Mouse (Mus musculus) midbrain, embryonic 16.5 days (tissue): ENCODE data around the gene Ntng1. TPM values are rescaled to one million over a fixed set of nuclear protein-coding genes. Genes with fewer than 3 reads are reported as not detected.

ENCODE experiments used
- ATAC-seq: fragments of 200-750 bp; cut with Nextera tagmentation; 2 replicates; pipeline ENCODE4 v1.8.0; 2017; ENCODE audit warnings: moderate TSS enrichment
- H3K27ac ChIP-seq: fragments of 300-500 bp; sonication (generic); 2 replicates; pipeline ENCODE4 v1.5.1; 2014; ENCODE audit warnings: mild to moderate bottlenecking, low read length, mixed read lengths
- H3K27me3 ChIP-seq: fragments of 300-500 bp; sonication (generic); 2 replicates; pipeline ENCODE4 v1.6.1; 2014; ENCODE audit warnings: low read depth, low read length, mixed read lengths; ENCODE audit not compliant: control insufficient read depth, insufficient read depth
- H3K36me3 ChIP-seq: fragments of 300-500 bp; sonication (generic); 2 replicates; pipeline ENCODE4 v1.6.1; 2014; ENCODE audit warnings: mild to moderate bottlenecking, low read length, moderate library complexity, mixed read lengths; ENCODE audit not compliant: control insufficient read depth, insufficient read depth
- H3K4me1 ChIP-seq: fragments of 300-500 bp; sonication (generic); 2 replicates; pipeline ENCODE4 v1.6.1; 2014; ENCODE audit warnings: mild to moderate bottlenecking, low read length, mixed read lengths; ENCODE audit not compliant: control insufficient read depth, insufficient read depth
- H3K4me2 ChIP-seq: fragments of 300-500 bp; sonication (generic); 2 replicates; pipeline ENCODE4 v1.6.1; 2014; ENCODE audit warnings: mild to moderate bottlenecking, low read length, mixed read lengths
- H3K4me3 ChIP-seq: fragments of 300-500 bp; sonication (generic); 2 replicates; pipeline ENCODE4 v1.5.1; 2014; ENCODE audit warnings: low read depth, mild to moderate bottlenecking, low read length, moderate library complexity, mixed read lengths
- H3K9ac ChIP-seq: fragments of 300-500 bp; sonication (generic); 2 replicates; pipeline ENCODE4 v1.6.1; 2014; ENCODE audit warnings: low read depth, low read length, mixed read lengths
- H3K9me3 ChIP-seq: fragments of 300-500 bp; sonication (generic); replicated peaks from 2 replicates; pipeline ENCODE4 v1.6.1; 2014; ENCODE audit warnings: mild to moderate bottlenecking, low read length, mixed read lengths; ENCODE audit not compliant: control insufficient read depth, poor library complexity, severe bottlenecking
- whole genome bisulfite sequencing: fragments of 180-500 bp; shearing (Covaris S2); extraction: QIAGEN DNeasy Blood & Tissue Kit; methylation state at CpG from one replicate; pipeline ENCODE4 v1.1.7; 2014; 5-methylcytosine and 5-hydroxymethylcytosine counted together
- polyA plus RNA-seq: library from polyadenylated mRNA; unstranded; fragments of >200 nt; fragmentation: Nextera tagmentation; extraction: Ambion mirVana; gene quantifications from 2 replicates; pipeline ENCODE4 v1.2.1, GENCODE M21; 2015

Ntng1 gene
- 53.8 and 67.7 TPM in 2 replicates for polyA plus RNA-seq

DNA sequence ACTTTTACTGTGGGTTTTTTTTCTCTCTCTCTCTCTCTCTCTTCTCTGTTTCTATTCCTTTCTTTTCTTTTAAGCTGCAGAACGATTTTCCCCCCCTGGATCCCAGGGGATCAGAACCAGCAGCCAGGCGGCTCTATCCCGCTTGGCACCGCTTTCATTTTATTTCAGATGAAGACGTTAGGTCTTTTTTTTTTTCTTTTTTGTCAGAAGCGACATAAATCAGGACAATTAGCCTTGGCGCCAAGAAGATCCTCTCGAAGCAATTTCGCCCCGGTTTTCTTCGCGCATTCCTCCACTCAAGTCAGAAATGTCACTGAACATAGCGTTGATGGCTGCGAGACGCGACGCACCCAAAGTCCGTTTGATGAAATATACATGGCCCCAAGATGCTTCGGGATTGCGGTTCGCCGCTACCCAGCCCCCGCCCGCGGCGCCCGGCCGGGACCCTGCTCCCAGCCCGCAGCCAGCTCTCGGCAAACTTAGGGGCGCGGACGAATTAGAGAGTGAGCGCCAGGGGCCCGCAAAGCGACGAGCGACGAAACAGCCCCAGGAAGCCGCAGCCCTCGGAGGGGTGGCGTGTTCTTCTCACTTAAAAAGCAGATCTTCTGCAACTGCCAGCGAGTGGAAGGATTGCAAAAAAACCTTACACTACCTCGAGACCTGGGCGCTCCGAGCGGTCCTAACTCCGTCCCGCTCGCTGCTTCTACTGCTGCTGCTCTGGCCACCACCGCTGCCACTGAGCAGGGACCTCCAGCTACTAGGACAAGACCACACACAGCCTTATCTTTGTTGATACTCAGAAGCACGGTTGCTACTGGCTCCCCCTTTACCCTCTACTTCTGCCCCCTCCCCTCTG, at the start of gene Ntng1:
TSS of gene Ntng1 (minus strand) at position 806 of the 856 bp plus-strand sequence.
- Histone ChIP-seq H3K27ac (peak within 1 kb of the TSS; percentile 91), H3K4me3 (peak within 1 kb of the TSS; percentile 46), H3K9ac (peak within 1 kb of the TSS; percentile 81), H3K4me1 (peaks cover 2% of the 10 kb centered on the region; the same call in 1 of the 2 replicates), H3K9me3 (no peaks in the 10 kb centered on the region), H3K27me3 (no peaks in the 10 kb centered on the region), H3K36me3 (no peaks in the 10 kb centered on the region), H3K4me2 (peak within 1 kb of the TSS; percentile 73)
- peak; percentile 72 for ATAC-seq
- under 1% methylated on average over 52 of the region's 52 CpGs for WGBS

DNA sequence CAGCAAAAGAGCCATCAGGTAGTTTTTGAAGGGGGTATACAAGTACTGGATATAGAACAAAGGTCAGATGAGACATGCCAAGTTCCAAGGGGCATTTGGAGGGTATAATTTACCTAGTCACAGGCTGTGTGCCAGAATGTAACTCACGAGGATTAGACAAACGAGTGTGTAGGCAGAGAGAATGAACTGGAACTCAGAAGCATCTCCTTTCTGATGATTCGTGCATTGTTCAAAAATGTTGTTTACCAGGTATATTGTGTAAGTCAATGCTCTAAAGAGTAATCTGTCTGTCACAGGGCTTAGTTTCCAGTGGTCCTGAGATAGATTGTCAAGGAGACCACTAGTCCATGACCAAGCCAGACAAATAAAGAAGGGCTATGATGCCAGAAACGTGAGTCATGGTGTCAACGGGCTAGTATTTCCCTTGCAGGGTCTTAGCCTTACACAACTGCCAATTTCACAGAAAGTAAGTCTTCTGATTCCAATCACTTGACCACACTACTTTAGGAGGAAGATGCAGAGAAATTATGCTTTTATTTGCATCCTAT, 43.7 kb upstream of the Ntng1 start:
- H3K4me3 ChIP-seq, result no peak overlapping the region
- WGBS, result 82% methylated on average over 5 of the region's 5 CpGs
- no peak overlapping the region for H3K9ac ChIP-seq
- H3K4me1 ChIP-seq, result no peaks in the 10 kb centered on the region
- no peaks in the 10 kb centered on the region for H3K27me3 ChIP-seq
- H3K9me3 ChIP-seq, result no peaks in the 10 kb centered on the region
- no peak for ATAC-seq
- no peaks in the 10 kb centered on the region for H3K36me3 ChIP-seq
- no peak overlapping the region for H3K27ac ChIP-seq
- no peak overlapping the region for H3K4me2 ChIP-seq

DNA sequence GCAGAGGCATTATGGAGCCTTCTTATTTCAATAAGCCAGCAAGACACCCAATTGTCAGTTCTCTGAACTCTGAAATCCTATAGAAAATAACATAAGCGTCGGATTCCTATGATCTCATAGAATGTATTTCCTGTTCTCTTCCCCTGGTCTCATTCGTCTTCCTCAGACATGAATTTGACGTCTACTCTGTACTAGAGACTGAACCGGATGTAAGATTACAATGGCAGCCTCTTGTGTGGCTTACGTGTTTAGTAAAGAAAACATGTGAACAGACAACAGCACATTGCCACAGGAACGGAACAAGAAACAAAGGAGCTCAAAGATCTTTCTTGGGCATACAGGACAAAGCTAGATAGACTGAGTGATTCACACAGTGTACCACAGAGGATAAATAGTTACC, 5.3 kb upstream of the Ntng1 start:
- H3K27me3 ChIP-seq, result no peaks in the 10 kb centered on the region
- H3K4me3 ChIP-seq, result no peak overlapping the region
- no peak for ATAC-seq
- no peak overlapping the region for H3K9ac ChIP-seq
- H3K27ac ChIP-seq, result no peak overlapping the region
- WGBS, result 83% methylated on average over 7 of the region's 7 CpGs
- H3K36me3 ChIP-seq, result no peaks in the 10 kb centered on the region
- no peaks in the 10 kb centered on the region for H3K4me1 ChIP-seq
- H3K4me2 ChIP-seq, result no peak overlapping the region
- H3K9me3 ChIP-seq, result no peaks in the 10 kb centered on the region

GRCm38 (mm10) chr3:110144301-110145055, 667 bp upstream of the Ntng1 start:
- Histone ChIP-seq H3K27me3 (no peaks in the 10 kb centered on the region), H3K4me2 (peak overlapping the region; percentile 73), H3K4me3 (peak overlapping the region; percentile 46), H3K9me3 (no peaks in the 10 kb centered on the region), H3K9ac (peak overlapping the region; percentile 81; the same call in 1 of the 2 replicates), H3K4me1 (no peaks in the 10 kb centered on the region), H3K36me3 (no peaks in the 10 kb centered on the region), H3K27ac (peak overlapping the region; percentile 91)
- 36% methylated on average over 6 of the region's 6 CpGs for WGBS
- 0 out of 2 replicates have a peak, but pooled peaks have one; percentile 9 for ATAC-seq

- ATAC-seq, result peak; percentile 66
- H3K9ac ChIP-seq, result peak overlapping the region; percentile 81
- H3K9me3 ChIP-seq, result no peaks in the 10 kb centered on the region
- no peaks in the 10 kb centered on the region for H3K36me3 ChIP-seq
- H3K4me1 ChIP-seq, result peaks cover 2% of the 10 kb centered on the region; the same call in 1 of the 2 replicates
- 0% methylated on average over 69 of the region's 77 CpGs for WGBS
- H3K27ac ChIP-seq, result peak overlapping the region; percentile 91
- no peaks in the 10 kb centered on the region for H3K27me3 ChIP-seq
- peak overlapping the region; percentile 46 for H3K4me3 ChIP-seq
- peak overlapping the region; percentile 73 for H3K4me2 ChIP-seq
Measured at GRCm38 (mm10) chr3:110142314-110143205, 1.3 kb downstream of the Ntng1 start.

DNA sequence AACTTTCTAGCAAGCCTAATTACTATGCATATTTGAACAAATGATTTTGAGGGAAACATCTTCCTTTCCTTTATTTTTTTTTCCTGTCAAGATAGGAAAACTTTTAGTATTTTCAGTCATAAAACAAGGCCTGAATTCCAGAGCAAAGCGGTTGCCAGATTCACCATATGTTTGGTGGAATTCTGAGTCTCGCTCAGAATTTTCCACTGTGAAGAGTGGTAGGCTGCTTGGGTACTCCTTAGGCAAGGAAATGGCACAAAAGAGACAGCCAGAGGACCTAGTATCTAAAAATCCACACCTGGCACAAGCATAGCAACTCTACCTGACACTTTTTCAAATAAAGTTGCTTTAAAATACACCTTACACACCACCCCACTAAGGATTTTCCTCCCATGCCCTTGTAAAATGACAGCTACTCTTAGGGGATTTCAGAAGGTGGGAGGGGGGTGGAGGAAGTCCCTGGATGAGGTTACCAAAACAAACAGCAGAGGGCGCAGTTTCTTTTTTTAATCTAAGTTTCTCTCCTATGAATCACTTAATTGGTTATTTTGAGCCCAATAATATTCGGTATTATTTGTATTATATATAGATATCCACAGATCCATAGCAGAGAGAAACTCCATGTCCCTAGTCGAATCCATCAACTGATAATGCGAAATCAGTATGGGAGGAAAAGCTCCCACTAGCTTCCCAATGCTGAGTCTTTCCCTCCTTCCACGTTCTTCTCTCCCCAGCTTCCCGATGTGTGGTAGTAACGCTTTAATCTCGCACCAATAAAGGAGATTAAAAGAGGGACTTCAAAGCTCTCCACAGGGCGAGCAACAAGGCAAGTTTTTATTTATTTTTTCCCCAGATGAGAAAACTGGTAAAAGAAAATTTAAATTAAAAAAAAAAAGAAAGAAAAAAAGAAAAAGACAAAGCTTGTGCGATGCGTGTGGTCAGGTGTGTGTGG, 2.2 kb downstream of the Ntng1 start:
- Histone ChIP-seq H3K4me2 (peak overlapping the region; percentile 73), H3K27me3 (no peaks in the 10 kb centered on the region), H3K9me3 (no peaks in the 10 kb centered on the region), H3K9ac (peak overlapping the region; percentile 81), H3K36me3 (no peaks in the 10 kb centered on the region), H3K4me3 (peak overlapping the region; percentile 46), H3K27ac (peak overlapping the region; percentile 91), H3K4me1 (peaks cover 2% of the 10 kb centered on the region; the same call in 1 of the 2 replicates)
- peak; percentile 29; the same call in 1 of the 2 replicates for ATAC-seq
- WGBS, result 2% methylated on average over 13 of the region's 13 CpGs

- H3K4me2 ChIP-seq, result no peak overlapping the region
- H3K27me3 ChIP-seq, result no peaks in the 10 kb centered on the region
- H3K4me3 ChIP-seq, result no peak overlapping the region
- H3K9me3 ChIP-seq, result no peaks in the 10 kb centered on the region
- WGBS, result 10% methylated on average over 1 of the region's 1 CpGs
- no peak overlapping the region for H3K27ac ChIP-seq
- no peak overlapping the region for H3K9ac ChIP-seq
- peaks cover 3% of the 10 kb centered on the region; the same call in 1 of the 2 replicates for H3K36me3 ChIP-seq
- no peak for ATAC-seq
- peaks cover 12% of the 10 kb centered on the region for H3K4me1 ChIP-seq
Measured at GRCm38 (mm10) chr3:110136115-110136514, 7.7 kb downstream of the Ntng1 start.
